Mouse (Mus musculus) spleen, adult 2 months (tissue): ENCODE data around the gene 1810010H24Rik. TPM values are rescaled to one million over a fixed set of nuclear protein-coding genes. Genes with fewer than 3 reads are reported as not detected.
"Not testable (repeated sequence)": the region's sequence is repeated elsewhere in the genome, so short reads cannot be mapped to it uniquely, and the experiment has no call there.

Experiments
- DNase-seq, 2 experiments: peaks; one replicate each; pipeline versions ENCODE4 v3.0.0 to v3.0.0-alpha.2; 2012 to 2021; ENCODE audit warnings: low spot score in 2 of 2, low read depth in 1 of 2
- H3K27ac ChIP-seq: fragments of 200-500 bp; 2 replicates; pipeline ENCODE4 v1.5.1; 2012; ENCODE audit warnings: low read length, inconsistent platforms; ENCODE audit not compliant: insufficient read depth
- H3K27me3 ChIP-seq: fragments of 200-500 bp; 2 replicates; pipeline ENCODE4 v1.6.1; 2012; ENCODE audit warnings: mild to moderate bottlenecking, moderate library complexity, low read length, inconsistent platforms; ENCODE audit not compliant: control insufficient read depth, insufficient read depth
- H3K36me3 ChIP-seq: fragments of 200-500 bp; 2 replicates; pipeline ENCODE4 v1.6.1; 2012; ENCODE audit warnings: mild to moderate bottlenecking, low read length, inconsistent platforms; ENCODE audit not compliant: control insufficient read depth, insufficient read depth
- H3K4me1 ChIP-seq: fragments of 200-500 bp; 2 replicates; pipeline ENCODE4 v1.6.1; 2011; ENCODE audit warnings: inconsistent platforms; ENCODE audit not compliant: control insufficient read depth, insufficient read depth, insufficient read length
- H3K4me3 ChIP-seq: fragments of 200-500 bp; 2 replicates; pipeline ENCODE4 v1.5.1; 2011; ENCODE audit warnings: mild to moderate bottlenecking, inconsistent platforms; ENCODE audit not compliant: insufficient read depth, insufficient read length; ENCODE audit errors: extremely low read depth
- CTCF ChIP-seq: fragments of 200-500 bp; IDR thresholded peaks from 2 replicates; pipeline ENCODE4 v1.5.1; 2011; ENCODE audit warnings: mild to moderate bottlenecking, inconsistent platforms; ENCODE audit not compliant: insufficient read depth, insufficient read length, insufficient replicate concordance; ENCODE audit errors: extremely low read depth
- POLR2A ChIP-seq: fragments of 200-500 bp; IDR thresholded peaks from 2 replicates; pipeline ENCODE4 v1.6.1; 2011; ENCODE audit warnings: low read depth, low read length, inconsistent platforms
- WGBS: fragments of 180-500 bp; shearing (Covaris S2); methylation state at CpG from one replicate; pipeline ENCODE4 v1.1.7; 2018; 5-methylcytosine and 5-hydroxymethylcytosine counted together
- polyA plus RNA-seq: library from polyadenylated mRNA; depleted of rRNA; stranded (reverse); fragments of >200 nt; gene quantifications from 2 replicates; pipeline ENCODE4 v1.2.3, GENCODE M21; 2012

1810010H24Rik gene
- polyA plus RNA-seq, 1 experiment, result 0.91 TPM

GRCm38 (mm10) chr11:107019318-107019717, 6.2 kb upstream of the 1810010H24Rik start:
- no peak overlapping the region for H3K4me3 ChIP-seq
- H3K36me3 ChIP-seq, result no peaks in the 10 kb centered on the region
- H3K27ac ChIP-seq, result no peak overlapping the region
- H3K27me3 ChIP-seq, result no peaks in the 10 kb centered on the region
- peaks cover 4% of the 10 kb centered on the region; the same call in 1 of the 2 replicates for H3K4me1 ChIP-seq
- no peak for TF ChIP-seq CTCF
- TF ChIP-seq POLR2A, result no peak
- no peak for DNase-seq
- WGBS, result 92% methylated on average over 4 of the region's 4 CpGs

DNA sequence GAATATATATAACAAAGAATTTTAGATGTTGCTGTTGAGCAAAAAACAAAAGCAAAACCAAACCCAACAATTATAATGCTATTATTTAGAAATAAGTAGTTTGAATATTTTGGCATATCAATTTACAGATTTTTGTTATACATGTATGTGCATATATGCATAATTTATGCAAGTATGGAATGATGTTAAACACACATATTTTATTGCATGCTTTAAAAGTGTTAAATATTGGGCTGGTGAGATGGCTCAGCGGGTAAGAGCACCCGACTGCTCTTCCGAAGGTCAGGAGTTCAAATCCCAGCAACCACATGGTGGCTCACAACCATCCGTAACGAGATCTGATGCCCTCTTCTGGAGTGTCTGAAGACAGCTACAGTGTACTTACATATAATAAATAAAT, 5.8 kb upstream of the 1810010H24Rik start:
- not testable (repeated sequence) for H3K27ac ChIP-seq, H3K27me3 ChIP-seq, H3K36me3 ChIP-seq, DNase-seq, H3K4me1 ChIP-seq, H3K4me3 ChIP-seq
- 89% methylated on average over 5 of the region's 5 CpGs for WGBS

GRCm38 (mm10) chr11:107022050-107022683, 3.3 kb upstream of the 1810010H24Rik start:
- Histone ChIP-seq H3K36me3 (no peaks in the 10 kb centered on the region), H3K4me3 (no peak overlapping the region), H3K27me3 (0 out of 2 replicates have a peak, but pooled peaks cover 4% of the 10 kb centered on the region), H3K4me1 (peaks cover 7% of the 10 kb centered on the region), H3K27ac (no peak overlapping the region)
- no peak for DNase-seq
- 92% methylated on average over 13 of the region's 13 CpGs for WGBS
- TF ChIP-seq POLR2A, result no peak
- TF ChIP-seq CTCF, result no peak

DNA sequence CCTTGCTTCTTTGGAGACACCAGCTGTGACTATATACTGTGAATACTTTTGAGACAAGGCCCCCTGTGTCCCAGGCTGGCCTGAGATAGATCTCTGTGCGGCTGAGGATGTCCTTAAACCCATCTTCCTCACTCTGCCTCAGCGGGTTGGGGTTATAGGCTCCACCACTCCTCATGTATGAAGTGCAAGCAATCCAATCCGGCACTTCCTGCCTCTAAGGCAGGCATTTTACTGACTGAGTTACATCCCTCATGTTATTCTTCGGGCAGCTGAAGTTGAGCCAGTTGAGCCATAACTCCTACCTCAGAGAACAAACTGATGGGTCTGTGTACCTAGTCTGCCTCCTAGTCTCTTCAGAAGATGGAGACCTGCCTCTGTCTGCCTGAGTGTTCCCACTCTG, 1.1 kb upstream of the 1810010H24Rik start:
- H3K36me3 ChIP-seq, result no peaks in the 10 kb centered on the region
- H3K27me3 ChIP-seq, result 0 out of 2 replicates have a peak, but pooled peaks cover 4% of the 10 kb centered on the region
- no peak for TF ChIP-seq POLR2A
- TF ChIP-seq CTCF, result no peak
- H3K4me1 ChIP-seq, result peaks cover 7% of the 10 kb centered on the region
- no peak overlapping the region for H3K4me3 ChIP-seq
- H3K27ac ChIP-seq, result no peak overlapping the region
- DNase-seq, result no peak
- 79% methylated on average over 4 of the region's 4 CpGs for WGBS

- no peak overlapping the region for H3K27ac ChIP-seq
- peaks cover 7% of the 10 kb centered on the region for H3K4me1 ChIP-seq
- no peak for DNase-seq
- no peaks in the 10 kb centered on the region for H3K36me3 ChIP-seq
- whole genome bisulfite sequencing, result 8% methylated on average over 12 of the region's 12 CpGs
- 0 out of 2 replicates have a peak, but pooled peaks cover 4% of the 10 kb centered on the region for H3K27me3 ChIP-seq
- peak overlapping the region; percentile 58 for H3K4me3 ChIP-seq
- TF ChIP-seq CTCF (no peak), POLR2A (no peak)
These were observed 1.3 kb downstream of the 1810010H24Rik start for GRCm38 (mm10) chr11:107026554-107027430.

DNA sequence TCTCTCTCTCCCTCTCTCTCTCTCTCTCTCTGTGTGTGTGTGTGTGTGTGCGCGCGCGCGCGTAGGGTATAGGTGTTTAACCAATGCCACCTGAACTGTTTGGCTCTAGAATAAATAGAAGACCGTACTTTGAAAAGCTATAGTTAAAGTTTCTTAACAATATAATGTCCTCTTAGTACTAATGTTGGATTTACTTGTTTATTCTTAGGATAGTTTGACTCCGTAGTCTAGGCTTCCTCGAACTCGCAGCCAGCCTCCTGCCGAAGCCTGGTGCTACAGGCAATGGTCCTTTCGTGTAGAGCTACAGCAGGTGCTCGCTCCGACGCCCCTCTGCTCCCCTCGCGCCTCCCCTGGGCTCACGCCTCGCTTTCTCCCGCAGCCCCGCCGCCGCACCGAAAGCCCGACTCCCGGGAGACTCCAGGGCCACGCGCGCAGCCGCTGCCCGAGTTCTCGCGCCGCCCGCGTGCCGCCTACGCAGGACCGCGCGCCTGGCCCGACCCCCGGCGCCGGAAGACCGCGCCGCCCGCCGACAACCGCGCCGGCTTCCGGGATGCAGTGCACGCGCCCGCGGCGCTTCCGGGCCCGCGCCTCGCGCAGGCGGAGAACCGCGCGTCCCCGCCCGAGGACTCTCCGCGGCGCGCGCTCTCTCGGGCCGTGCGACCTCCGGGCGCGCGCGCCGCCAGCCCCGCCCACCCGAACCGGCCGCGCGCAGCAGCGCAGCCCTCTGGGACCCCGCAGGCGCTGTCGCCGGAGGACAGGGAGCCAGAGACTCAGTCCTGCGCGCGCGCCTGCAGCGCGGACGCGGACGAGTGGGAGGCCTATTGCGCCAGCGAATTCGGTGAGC, 2.2 kb downstream of the 1810010H24Rik start:
- TF ChIP-seq POLR2A, result peak; percentile 6; the same call in 1 of the 2 replicates
- no peak for TF ChIP-seq CTCF
- 1% methylated on average over 104 of the region's 107 CpGs for WGBS
- Histone ChIP-seq H3K27ac (peak overlapping the region; percentile 63), H3K36me3 (no peaks in the 10 kb centered on the region), H3K4me3 (peak overlapping the region; percentile 58), H3K27me3 (0 out of 2 replicates have a peak, but pooled peaks cover 4% of the 10 kb centered on the region), H3K4me1 (peaks cover 7% of the 10 kb centered on the region)
- peak; percentile 72 to 86 for DNase-seq
